Mouse (Mus musculus) heart, adult 11 months (tissue): ENCODE measurements at regions not wholly inside any gene's neighbourhood (a gene's known extent, or its start where the extent isn't known, plus 50 kb on each side); places are given as distances from the start of the nearest gene placed in this dataset.

Source experiments
- DNase-seq: peaks from one replicate; pipeline ENCODE4 v3.0.0; 2022

GRCm38 (mm10) chr3:143674855-143675254 lies 530.2 kb downstream of the Lmo4 start:
- DNase-seq: no peak

DNA sequence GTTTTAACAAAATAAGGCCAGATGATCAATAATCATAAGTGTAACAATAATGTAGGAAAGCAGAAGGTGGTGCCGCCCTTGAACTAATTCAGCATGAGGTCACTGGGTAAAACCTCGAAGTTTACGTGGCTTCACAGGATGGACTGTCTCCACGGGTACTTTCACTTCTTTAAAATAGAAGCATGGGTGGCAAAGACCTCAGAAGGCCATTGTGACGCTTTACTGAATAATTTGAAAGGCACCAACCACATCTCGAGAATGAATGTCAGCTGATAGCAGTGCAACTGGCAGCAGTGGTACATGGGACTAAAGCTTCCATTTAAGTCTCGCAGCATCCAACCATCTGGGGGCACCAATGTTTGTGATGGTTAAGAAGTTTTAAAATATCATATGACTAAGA lies 530.6 kb downstream of the Lmo4 start:
- peak; percentile 82 for DNase-seq

- DNase-seq: peak; percentile 40
These were observed 542.9 kb downstream of the Lmo4 start for GRCm38 (mm10) chr3:143662041-143662685.

DNA sequence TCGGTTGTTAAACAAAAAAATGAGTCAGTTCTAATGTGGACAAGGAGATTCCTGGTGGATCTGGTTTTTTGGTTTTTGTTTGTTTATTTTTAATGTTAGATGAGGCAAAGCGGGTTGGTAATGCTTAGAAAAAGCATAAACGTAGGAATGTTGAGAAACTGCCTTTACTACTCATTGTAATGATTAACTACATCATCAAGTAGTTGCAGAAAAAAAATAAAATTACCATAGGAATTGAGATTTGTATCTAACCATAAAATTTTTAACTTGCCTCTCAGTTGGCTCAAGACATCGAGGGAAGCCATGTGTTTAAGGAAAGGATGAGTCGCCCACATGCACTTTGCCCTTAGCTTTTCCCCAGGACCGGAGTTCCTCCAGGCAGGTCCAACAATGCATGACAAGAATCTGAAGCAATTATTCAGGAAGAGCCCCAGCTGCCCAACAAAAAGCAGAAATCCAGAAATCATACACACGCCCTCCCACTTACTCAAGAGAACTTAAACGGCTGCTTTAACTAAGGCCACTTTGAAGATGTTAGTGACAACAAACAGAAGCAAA lies 545.5 kb downstream of the Lmo4 start:
- DNase-seq: no peak

DNA sequence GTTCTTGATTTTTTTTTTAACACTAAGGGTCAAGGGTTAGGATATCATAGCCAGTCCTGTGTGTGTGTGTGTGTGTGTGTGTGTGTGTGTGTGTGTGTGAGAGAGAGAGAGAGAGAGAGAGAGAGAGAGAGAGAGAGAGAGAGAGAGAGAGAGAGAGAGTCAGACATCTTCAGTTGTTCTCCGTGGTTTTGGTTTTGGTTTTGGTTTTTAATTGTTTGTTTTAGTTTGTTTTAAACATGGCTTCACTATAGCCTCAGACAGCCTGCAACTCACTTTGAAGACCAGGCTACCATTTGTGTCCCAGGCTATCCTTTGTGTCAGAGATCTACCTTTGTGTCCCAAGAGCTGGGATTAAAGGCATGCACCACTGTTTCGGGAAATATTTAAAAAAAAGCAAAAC lies 557.8 kb downstream of the Lmo4 start:
- no peak for DNase-seq

DNA sequence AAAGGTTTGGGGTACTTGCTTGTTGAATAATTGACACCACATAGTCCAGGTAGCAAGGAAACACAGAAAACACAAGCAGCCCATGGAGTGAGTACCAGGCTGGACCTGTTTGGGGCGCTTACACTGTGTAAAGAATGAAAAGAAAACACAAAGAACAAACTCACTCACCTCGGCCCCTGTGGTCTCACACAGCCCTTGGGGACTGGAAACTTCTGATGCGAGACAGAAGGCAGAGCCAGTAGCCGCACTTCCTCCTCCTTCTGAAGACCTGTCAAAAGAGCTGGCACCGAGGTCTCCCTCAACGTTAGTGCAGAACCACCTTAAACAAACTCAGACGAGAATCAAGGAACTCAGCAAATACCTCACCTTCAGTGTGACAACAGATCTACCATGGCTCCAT lies 558.2 kb downstream of the Lmo4 start:
- no peak for DNase-seq

DNA sequence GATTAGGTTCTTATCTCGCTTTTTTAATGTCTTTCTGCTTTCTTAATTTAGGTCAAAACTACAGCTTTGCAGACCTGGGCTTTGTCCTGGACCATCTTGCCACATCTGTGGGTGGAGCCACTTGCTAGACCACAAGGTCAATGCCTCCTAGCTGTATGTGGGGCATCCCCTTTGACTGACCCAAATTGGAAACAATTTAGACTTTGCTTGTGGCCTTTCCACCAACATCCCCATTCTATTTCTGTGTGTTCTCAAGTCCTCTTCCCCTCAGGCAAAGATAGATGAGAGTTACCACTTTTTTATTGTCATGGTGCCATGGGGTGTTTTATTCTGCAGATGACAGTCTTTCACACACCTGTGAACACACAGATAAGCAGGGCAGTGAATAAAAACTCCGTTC lies 572.0 kb downstream of the Lmo4 start:
- no peak for DNase-seq

DNA sequence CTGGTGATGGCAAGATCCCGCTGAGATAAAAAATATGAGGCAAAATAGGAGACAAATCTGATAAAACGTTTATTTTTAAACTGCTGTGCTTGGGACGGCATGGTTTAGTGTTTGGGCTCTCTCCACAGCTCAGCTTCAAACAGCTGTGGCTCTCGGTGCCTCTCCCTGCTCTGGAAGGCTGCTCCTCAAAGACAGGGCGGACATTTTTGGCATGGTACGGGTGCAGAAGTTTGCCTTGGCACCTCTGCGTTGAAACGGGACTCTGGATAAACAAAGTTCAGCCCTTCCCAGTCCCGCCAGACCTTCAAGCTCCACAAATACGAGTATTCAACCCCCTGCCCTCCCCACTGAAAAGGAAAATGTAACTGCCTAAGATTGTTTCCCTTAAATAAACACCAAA lies 573.8 kb downstream of the Lmo4 start:
- peak; percentile 94 for DNase-seq

GRCm38 (mm10) chr3:143624906-143625305 lies 580.1 kb downstream of the Lmo4 start:
- DNase-seq: no peak

DNA sequence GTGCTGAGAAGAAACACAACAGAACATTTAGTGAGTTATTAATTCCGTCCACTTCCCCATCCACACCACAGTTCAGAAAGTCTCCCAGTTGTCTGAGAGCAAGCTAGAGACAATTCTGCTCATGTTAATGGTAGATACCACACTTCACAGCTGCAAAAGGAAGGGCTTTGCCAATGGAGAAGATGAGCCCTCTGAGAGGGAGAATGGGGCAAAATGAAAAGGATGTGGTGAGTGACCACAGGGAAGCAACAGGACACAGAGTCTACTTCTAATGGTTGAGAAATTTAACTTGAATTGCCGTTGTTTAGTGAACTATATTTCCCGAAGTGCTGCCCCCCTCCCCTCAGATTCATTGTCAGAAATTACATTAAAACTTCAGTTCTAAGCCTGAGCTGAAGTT lies 582.7 kb downstream of the Lmo4 start:
- DNase-seq: no peak

DNA sequence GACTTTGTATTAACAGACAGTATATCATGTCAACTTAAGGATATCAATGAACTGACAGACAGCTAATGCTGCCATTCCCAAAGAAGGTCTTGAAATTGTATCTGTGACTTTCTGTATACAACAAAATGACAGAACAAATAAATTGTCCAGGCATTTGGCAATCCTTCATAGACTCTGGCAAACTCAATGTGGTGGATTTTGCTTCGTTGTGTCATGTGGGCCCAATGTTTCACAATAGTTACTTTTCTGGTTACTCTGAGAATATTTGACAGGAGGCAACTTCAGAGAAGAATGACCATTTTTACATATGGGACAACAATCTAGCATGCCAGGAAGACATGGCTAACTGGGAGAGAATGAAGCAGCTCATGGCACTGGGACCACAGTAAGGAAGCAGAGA lies 585.9 kb downstream of the Lmo4 start:
- DNase-seq: no peak

GRCm38 (mm10) chr3:143614895-143615294 lies 590.1 kb downstream of the Lmo4 start:
- no peak for DNase-seq

DNA sequence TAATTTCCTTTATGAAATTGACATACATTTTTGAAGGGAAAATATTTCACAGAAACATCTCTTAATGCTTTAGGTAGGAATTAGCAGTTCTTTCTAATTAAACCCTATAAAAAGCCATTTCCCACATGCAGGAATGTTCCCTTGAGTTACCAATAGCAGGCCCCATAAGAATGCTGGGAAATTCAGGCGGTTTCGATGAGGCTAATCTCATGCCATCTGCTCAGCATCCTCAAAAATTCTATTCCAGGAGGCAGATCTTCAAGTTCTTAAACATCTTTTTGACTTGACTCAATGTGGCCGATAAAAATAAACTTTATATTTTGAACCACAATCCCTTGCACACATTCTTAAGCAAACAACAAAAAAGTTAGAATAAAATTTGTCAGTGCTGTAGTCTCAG lies 591.0 kb downstream of the Lmo4 start:
- DNase-seq: no peak

DNA sequence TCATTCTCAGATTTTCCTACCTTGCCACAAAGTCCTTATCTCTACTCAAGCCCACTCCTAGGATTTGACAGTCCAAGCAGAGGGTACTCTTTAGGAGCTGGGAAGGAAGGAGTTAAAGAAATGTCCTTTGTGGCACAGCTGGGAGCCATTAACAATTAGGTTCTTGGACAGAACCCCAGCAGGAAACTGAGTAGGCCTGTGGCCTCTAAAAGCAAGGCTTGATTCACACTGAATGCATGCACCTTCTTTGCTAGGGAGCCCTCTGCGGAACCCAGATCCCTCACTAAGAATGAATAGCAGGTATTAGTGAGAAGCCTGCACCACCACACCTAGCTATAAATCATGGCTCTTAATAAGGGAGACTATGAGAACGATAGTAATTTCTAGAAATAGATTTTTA lies 595.3 kb downstream of the Lmo4 start:
- no peak for DNase-seq

- DNase-seq: peak; percentile 86
These were observed 605.9 kb downstream of the Lmo4 start for GRCm38 (mm10) chr3:143599120-143599519.

- DNase-seq: peak; percentile 18
These were observed 607.9 kb downstream of the Lmo4 start for GRCm38 (mm10) chr3:143596949-143597593.

DNA sequence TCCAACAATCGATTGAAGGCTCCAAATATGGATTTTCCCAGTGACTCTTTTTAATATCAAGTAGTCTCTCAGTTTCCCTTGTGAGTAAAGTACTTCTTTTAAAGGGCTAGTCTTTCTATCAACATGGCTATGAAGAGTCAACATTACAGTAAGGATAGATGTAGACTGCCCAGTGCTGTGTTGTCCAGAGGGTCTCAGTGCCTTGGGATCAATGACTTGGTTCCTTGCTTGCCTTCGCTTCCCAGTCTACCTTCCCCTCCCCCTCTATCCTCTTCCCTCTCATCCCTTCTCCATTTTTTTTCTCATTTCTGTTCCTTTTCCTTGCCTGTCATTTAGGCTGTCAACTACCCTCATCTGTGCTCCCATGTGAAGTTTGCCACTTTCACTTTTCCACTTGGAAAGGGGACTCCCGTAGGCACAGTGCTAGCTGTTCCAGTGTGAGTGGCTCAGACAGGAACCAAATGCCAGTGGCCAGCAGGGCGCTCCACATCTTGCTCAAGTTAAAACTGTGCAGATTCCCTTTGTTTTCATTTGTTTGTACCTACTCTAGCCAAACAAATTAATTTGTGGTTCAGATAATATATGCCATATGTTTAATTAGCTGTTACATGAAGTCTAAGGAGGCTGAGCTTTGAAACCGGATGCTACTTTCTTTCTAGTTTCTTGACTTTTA lies 608.9 kb downstream of the Lmo4 start:
- DNase-seq: peak; percentile 70

- no peak for DNase-seq
These were observed 609.9 kb downstream of the Lmo4 start for GRCm38 (mm10) chr3:143595081-143595480.

DNA sequence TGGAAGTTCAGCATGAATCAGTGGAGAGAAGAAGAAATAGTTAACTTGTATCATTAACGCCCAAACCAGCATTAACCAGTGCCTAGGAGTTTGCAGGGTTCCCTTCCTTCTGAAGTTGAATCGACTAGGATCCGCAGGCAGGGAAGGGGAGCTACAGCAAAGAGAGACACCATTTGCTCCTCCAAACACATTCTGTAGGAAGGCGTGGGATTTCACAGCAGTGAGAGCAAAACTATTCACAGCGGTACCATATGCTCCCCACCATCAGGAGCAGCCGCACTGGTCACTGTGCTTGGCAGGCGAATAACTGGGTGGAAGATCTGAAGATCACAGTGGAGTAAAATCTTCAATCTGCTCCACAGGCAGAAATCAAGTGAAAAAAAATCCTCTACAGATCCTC lies 610.3 kb downstream of the Lmo4 start:
- DNase-seq: peak; percentile 36

- peak; percentile 73 for DNase-seq
These were observed 618.4 kb downstream of the Lmo4 start for GRCm38 (mm10) chr3:143586653-143587052.

DNA sequence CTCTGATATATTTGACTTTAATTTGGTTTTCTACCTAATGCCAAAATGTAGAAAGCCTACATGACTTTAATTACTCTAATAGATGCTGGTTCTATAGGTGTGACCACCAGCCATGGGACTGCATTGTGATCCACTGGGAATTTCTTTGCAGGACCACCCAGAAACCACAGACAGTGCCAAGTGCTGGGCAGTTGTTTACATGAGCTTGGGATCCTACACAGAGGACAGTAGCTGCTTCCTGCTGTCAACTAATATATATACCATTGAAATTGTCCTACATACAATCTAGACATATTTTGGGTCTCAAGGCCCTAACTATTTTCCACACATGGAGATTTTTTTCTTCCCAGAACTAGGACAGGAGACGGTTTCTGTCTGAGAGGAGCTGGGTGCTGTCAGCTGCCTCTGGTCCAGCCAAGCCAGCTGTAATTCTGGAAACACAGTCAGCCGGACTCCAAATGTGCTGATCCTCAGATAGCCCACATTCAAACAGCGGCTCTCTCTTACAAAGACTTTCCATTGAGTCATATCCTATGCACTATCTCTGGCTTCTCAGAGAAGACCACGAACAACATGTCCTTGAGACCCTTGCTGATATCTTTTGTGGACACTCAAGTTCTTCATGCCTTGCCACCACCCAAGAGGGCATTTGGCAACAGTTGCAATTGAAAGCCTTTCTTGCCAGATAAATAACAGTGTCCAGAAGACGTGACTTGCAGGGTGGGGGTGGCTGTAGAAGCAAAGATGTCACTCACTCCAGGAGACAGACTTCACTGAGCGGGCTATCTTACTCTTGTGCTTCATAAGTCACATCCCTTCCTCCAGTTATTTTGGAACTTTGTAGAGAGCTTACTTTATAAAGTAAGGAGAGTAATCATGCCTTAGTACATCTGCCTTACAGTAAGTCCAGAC lies 620.1 kb downstream of the Lmo4 start:
- DNase-seq: peak; percentile 96

- peak; percentile 58 for DNase-seq
These were observed 628.5 kb downstream of the Lmo4 start for GRCm38 (mm10) chr3:143576338-143577007.
